Mouse (Mus musculus): ENCODE data around the gene Npas1.

Gene Npas1

DNA sequence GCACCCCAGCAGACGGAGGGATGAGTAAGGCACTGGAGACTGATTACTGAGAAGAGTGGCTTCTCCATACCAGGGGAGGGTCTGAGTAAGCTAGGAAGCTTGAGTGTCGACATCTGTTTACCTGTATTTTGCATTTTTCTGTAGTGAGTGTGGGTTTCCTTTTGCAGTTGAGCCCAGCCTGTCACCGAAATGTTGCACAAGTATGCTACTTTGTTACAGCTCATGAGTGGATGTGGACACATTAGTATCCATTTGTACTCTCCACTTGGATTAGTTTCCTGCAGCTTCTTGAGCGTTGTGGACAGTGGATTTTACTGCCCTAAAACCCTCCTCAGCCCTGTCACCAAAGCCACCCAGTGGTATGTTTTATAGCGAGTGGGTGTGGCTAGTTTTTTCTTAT, 58.8 kb downstream of the Npas1 start:
- DNase-seq (ENCODE audit: low spot score in 2 of 2) = no peak

DNA sequence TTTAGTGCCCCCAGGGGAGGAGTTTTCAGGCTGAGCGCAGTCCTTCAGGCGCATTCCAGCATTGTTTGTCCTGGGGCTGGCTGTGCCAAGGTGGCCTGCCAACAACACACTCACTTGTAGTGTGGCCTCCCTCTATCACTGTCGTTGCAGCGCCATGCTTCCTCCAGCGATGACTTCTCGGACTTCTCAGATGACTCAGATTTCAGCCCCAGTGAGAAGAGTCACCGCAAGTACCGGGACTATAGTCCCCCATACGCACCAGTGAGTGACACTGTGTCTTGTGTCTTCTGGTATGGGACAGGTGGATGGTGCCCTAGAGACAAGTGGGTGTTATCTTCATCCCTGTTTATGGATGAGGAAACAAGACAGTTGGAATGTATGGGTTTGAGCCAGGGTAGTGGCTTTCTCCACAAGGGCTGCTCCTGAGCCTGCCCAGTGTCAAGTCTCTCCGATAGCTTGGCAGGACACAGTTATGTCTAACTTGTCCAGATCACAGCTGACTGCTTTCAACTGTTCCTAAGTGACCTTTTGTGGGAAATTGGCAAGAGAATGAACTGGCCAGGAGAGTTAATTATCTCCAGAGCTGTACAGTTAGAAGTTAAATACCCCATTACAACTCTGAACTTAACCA, 60.3 kb downstream of the Npas1 start:
- DNase-seq (ENCODE audit: low spot score in 2 of 2) = peak; percentile 80 to 81

DNA sequence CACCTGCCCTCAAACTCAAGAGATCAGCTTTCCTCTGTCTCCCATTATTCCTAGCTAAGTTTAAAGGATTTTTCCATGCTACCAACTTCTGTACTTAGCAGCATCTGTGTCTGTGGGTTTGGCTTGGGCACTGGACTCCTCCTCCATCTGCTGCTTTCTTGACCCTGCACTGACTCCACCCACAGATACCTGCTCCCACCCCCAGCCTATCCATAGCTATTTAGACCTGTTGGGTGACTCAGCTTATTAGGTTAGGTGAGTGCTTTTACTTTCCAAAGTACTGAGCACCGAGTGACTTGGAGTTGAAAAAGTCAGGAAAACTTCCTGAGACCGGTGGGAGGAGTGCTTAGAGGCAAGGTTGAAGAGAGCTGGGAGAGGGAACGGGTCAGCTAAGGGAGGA, 62.1 kb downstream of the Npas1 start:
- DNase-seq (ENCODE audit: low spot score in 2 of 2) = no peak

DNA sequence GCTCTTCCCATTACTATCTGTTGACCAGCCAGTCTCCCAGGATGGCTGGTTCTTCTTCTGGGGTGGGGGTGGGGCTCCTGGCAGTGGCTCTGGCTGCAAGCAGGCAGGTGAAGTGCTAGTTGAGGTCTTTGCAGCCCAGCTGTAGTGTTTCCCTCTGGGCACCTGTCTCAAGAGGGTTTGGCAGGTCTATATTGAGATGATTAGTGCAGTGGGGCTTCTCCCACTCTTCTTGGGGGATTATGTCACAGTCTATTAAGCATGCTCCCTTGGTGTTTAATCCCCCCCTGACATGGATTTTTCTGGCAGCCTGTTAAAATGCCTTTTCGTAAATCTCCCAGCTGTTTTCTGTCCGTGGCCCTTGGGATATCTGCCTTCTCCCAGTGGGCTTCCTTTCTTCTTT, 64.6 kb downstream of the Npas1 start:
- no peak for DNase-seq (ENCODE audit: low spot score in 2 of 2)

DNA sequence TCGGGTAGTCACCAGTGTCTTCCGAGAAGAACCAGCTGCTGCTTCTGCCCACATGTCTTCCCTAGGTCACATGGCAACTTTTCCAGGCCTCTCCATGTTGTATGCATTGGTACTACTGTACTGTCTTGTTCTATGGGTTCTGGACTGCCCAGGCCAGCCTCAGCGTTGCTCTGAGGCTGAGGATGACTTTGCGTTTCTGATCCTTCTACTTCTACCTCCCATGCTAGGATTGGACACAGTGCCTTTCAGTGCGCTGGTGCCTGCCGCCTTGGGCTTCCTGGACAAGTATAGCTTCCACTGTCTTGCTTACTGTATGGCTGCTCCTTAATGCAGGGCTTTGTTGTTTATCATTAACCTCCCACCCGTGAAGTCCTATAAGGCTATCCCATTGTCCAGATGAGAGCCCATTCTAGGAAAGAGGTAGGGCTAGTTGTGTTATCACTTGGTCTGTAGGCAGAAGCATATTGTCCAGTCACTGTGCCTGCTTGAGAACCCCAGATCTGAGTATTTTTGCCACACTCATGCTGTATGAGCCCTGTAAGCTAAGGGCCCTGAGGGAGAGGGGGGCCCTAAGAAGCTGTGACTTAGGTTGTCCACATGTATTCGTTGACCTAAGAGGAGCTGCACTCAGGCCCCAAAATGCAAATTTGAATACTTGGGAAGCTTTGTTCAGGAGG, 65.2 kb downstream of the Npas1 start:
- DNase-seq (ENCODE audit: low spot score in 2 of 2) = no peak

DNA sequence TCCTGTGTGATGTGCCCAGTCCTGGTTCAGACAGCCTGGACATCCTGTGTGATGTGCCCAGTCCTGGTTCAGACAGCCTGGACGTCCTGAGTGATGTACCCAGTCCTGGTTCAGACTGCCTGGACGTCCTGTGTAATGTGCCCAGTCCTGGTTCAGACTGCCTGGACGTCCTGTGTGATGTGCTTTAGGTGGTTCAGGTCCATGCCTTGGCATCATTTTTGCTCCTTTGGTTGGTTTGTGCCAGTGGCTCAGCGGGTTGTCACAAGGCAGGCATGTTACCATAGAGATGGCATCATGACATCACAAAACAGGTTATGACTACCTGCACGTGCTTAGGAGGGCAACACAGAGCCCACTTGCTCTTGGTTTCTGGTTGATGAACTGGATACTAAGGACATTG, 66.4 kb downstream of the Npas1 start:
- DNase-seq (ENCODE audit: low spot score in 2 of 2) = no peak

DNA sequence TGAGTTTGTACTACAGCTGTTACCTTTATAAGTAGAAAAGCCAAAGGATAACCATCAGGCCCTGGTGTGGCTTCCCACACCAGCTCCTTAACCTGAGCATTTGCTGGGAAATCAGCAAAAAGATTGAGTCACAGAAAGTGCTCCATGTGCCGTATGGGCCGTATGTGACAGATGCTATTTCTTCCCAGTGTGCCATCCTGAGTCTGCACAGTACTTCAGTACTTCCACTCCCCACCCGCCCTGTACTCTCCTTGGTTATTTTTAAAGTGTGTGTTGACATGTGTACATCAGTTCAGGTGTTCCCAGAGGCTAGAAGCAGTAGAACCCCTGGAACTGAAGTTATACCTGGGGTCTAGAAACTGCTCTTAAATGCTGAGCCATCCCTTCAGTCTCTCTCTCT, 70.5 kb downstream of the Npas1 start:
- no peak for DNase-seq (ENCODE audit: low spot score in 2 of 2)
